Mouse (Mus musculus) small intestine, adult 2 months (tissue): ENCODE results near the gene Ccdc78. TPM values are rescaled to one million over a fixed set of nuclear protein-coding genes. Genes with fewer than 3 reads are reported as not detected.
A peak's percentile ranks its signal among the peaks of the same experiment; 100 is the strongest.
"Not testable (repeated sequence)": the region's sequence is repeated elsewhere in the genome, so short reads cannot be mapped to it uniquely, and the experiment has no call there.

ENCODE experiments used
- H3K27ac ChIP-seq: fragments of 200-500 bp; 2 replicates; pipeline ENCODE4 v1.5.1; 2012; ENCODE audit warnings: low read depth, low read length, control low read depth, inconsistent platforms; ENCODE audit not compliant: insufficient read depth
- H3K27me3 ChIP-seq: fragments of 200-500 bp; 2 replicates; pipeline ENCODE4 v1.6.1; 2012; ENCODE audit warnings: mild to moderate bottlenecking, moderate library complexity, low read length, inconsistent platforms; ENCODE audit not compliant: control insufficient read depth, insufficient read depth
- H3K36me3 ChIP-seq: fragments of 200-500 bp; 2 replicates; pipeline ENCODE4 v1.6.1; 2012; ENCODE audit warnings: mild to moderate bottlenecking, low read length, control low read depth, inconsistent platforms; ENCODE audit not compliant: control insufficient read depth, insufficient read depth
- H3K4me1 ChIP-seq: fragments of 200-500 bp; 2 replicates; pipeline ENCODE4 v1.6.1; 2012; ENCODE audit warnings: low read length, inconsistent platforms, mixed read lengths; ENCODE audit not compliant: control insufficient read depth, insufficient read depth, insufficient read length
- H3K4me3 ChIP-seq: fragments of 200-500 bp; 2 replicates; pipeline ENCODE4 v1.5.1; 2012; ENCODE audit warnings: low read depth, mild to moderate bottlenecking, control low read depth, inconsistent platforms, low read length, moderate library complexity
- CTCF ChIP-seq: fragments of 200-500 bp; IDR thresholded peaks from 2 replicates; pipeline ENCODE4 v1.5.1; 2012; ENCODE audit warnings: low read depth, mild to moderate bottlenecking, control low read depth, inconsistent platforms, low read length, moderate library complexity, mixed read lengths; ENCODE audit not compliant: insufficient replicate concordance, insufficient read length; ENCODE audit errors: extremely low read depth
- POLR2A ChIP-seq: fragments of 200-500 bp; IDR thresholded peaks from 2 replicates; pipeline ENCODE4 v1.6.1; 2012; ENCODE audit warnings: low read depth, mild to moderate bottlenecking, control low read depth, inconsistent platforms, low read length, moderate library complexity
- WGBS: fragments of 180-500 bp; shearing (Covaris S2); methylation state at CpG from one replicate; pipeline ENCODE4 v1.1.7; 2018; 5-methylcytosine and 5-hydroxymethylcytosine counted together
- polyA plus RNA-seq: library from polyadenylated mRNA; depleted of rRNA; stranded (reverse); fragments of >200 nt; gene quantifications from 2 replicates; pipeline ENCODE4 v1.2.3, GENCODE M21; 2012; rRNA removed

The Ccdc78 gene
- 0.06 TPM in 1 of 2 replicates, not detected in the other for polyA plus RNA-seq

DNA sequence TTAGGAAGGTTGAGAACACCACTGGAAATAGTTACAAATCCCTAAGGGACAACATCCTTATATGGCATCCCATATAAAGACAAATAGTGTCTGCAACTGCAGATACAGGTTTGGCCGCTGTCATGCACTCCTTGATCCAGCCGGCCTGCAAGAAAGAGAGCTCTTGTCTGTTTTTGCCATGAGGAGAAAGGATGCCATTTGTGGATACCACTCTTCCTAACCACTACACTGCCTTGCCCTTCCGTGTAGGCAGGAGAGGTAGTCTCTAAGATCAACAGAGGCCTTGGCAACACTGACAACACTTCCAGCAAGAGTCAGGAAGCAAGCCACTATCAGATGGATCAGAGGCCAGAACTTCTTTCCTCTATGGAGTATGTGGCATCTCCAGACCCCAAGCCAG is at the start of gene Ccdc78:
Gene Ccdc78, plus strand, starts transcription at position 301 of the 400 bp plus-strand sequence.
- Histone ChIP-seq H3K27ac (no peak within 1 kb of the TSS), H3K36me3 (peaks cover 12% of the 10 kb centered on the region), H3K27me3 (no peaks in the 10 kb centered on the region), H3K4me3 (peak within 1 kb of the TSS; percentile 67), H3K4me1 (peaks cover 5% of the 10 kb centered on the region)
- TF ChIP-seq POLR2A (no peak), CTCF (no peak)
- 76% methylated on average over 3 of the region's 3 CpGs for WGBS

GRCm38 (mm10) chr17:25738861-25739260 is 47.5 kb upstream of the Ccdc78 start:
- Histone ChIP-seq H3K36me3 (no peaks in the 10 kb centered on the region), H3K27ac (no peak overlapping the region), H3K4me3 (no peak overlapping the region), H3K4me1 (no peaks in the 10 kb centered on the region), H3K27me3 (no peaks in the 10 kb centered on the region)
- TF ChIP-seq POLR2A (no peak), CTCF (no peak)
- 84% methylated on average over 7 of the region's 7 CpGs for WGBS

DNA sequence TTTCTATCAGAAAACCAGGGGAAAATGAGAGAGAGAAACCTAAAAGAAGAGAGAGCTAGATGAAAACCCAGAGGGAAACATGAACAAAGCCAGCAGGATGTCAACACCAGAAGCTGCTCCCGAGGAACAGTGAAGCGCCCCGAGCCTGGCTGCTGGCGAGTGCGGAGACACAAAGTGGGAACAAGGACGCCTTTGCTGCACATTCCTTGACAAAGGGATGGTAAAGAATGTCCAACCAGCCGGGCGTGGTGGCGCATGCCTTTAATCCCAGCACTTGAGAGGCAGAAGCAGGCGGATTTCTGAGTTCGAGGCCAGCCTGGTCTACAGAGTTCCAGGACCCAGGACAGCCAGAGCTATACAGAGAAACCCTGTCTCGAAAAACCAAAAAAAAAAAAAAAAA is 44.9 kb upstream of the Ccdc78 start:
- not testable (repeated sequence) for H3K36me3 ChIP-seq, H3K4me1 ChIP-seq, H3K27ac ChIP-seq, H3K4me3 ChIP-seq, H3K27me3 ChIP-seq
- WGBS = 71% methylated on average over 12 of the region's 12 CpGs

DNA sequence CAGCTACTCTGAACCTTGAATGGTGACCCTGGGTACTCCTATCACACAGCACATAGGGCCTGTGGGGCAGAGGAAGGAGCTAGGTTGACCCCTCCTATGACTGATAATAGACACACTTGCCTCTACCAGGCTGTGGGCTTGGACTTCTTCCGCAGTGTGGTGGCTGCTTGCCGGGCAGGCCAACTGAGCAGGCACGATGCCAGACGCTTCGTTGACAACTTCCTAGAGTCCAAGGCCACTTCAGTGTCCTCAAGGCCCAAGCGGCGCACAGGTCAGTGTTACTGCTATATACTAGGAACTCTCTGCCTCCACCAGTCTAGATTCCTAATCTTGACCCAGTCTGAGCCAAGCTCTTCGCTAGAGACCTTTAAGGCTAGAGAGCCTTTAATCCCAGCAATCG is 42.5 kb upstream of the Ccdc78 start:
- no peaks in the 10 kb centered on the region for H3K27me3 ChIP-seq
- H3K27ac ChIP-seq = no peak overlapping the region
- no peaks in the 10 kb centered on the region for H3K36me3 ChIP-seq
- H3K4me3 ChIP-seq = no peak overlapping the region
- TF ChIP-seq POLR2A (no peak), CTCF (no peak)
- 79% methylated on average over 9 of the region's 9 CpGs for WGBS
- no peaks in the 10 kb centered on the region for H3K4me1 ChIP-seq

- no peak for TF ChIP-seq CTCF
- no peak for TF ChIP-seq POLR2A
- Histone ChIP-seq H3K4me3 (no peak overlapping the region), H3K36me3 (no peaks in the 10 kb centered on the region), H3K27ac (no peak overlapping the region), H3K27me3 (no peaks in the 10 kb centered on the region), H3K4me1 (no peaks in the 10 kb centered on the region)
- 58% methylated on average over 10 of the region's 10 CpGs for WGBS
Observed at GRCm38 (mm10) chr17:25744311-25744710, 42.1 kb upstream of the Ccdc78 start.

- Histone ChIP-seq H3K36me3 (no peaks in the 10 kb centered on the region), H3K27me3 (no peaks in the 10 kb centered on the region), H3K4me3 (no peak overlapping the region), H3K4me1 (no peaks in the 10 kb centered on the region), H3K27ac (no peak overlapping the region)
- no peak for TF ChIP-seq CTCF
- no peak for TF ChIP-seq POLR2A
- 87% methylated on average over 4 of the region's 4 CpGs for WGBS
Observed at GRCm38 (mm10) chr17:25748238-25748637, 38.1 kb upstream of the Ccdc78 start.

- no peaks in the 10 kb centered on the region for H3K4me1 ChIP-seq
- H3K27ac ChIP-seq = no peak overlapping the region
- WGBS = 83% methylated on average over 6 of the region's 6 CpGs
- H3K36me3 ChIP-seq = no peaks in the 10 kb centered on the region
- TF ChIP-seq POLR2A (no peak), CTCF (no peak)
- no peaks in the 10 kb centered on the region for H3K27me3 ChIP-seq
- H3K4me3 ChIP-seq = no peak overlapping the region
Observed at GRCm38 (mm10) chr17:25749314-25749713, 37.1 kb upstream of the Ccdc78 start.

DNA sequence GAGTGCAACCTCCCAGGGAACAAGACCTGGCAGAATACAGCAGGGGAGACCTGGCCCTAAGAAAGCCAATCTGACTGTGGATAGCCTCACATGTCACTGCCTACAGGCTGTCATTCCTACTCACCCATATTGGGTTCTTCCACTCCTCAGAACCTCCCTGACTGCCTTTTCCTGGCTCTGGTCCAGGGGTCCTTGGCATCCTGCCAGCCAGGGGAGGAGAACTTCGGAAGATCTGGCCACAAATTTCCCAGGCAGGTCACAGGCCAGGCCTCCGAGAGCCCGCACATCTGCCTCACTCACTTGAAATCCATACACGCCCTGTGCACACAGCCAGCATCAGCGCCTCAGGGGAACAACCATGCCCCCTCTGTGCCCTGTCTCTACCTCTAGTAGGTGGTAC is 34.9 kb upstream of the Ccdc78 start:
- H3K27ac ChIP-seq = no peak overlapping the region
- TF ChIP-seq CTCF (no peak), POLR2A (no peak)
- no peaks in the 10 kb centered on the region for H3K4me1 ChIP-seq
- no peaks in the 10 kb centered on the region for H3K27me3 ChIP-seq
- no peaks in the 10 kb centered on the region for H3K36me3 ChIP-seq
- H3K4me3 ChIP-seq = no peak overlapping the region
- 6% methylated on average over 5 of the region's 5 CpGs for WGBS
